Mouse (Mus musculus) heart, adult 2 months (tissue): ENCODE data around the gene Itga7.

Source experiments
- CTCF ChIP-seq: fragments of 200-600 bp; IDR thresholded peaks from 2 replicates; pipeline ENCODE4 v1.8.1; 2022; ENCODE audit warnings: antibody characterized with exemption, mild to moderate bottlenecking, moderate library complexity
- POLR2A ChIP-seq: fragments of 200-500 bp; IDR thresholded peaks from 2 replicates; pipeline ENCODE4 v1.6.1; 2011; ENCODE audit warnings: mild to moderate bottlenecking, low read depth, low read length, control low read depth; ENCODE audit not compliant: insufficient read depth

- peak; percentile 55 for TF ChIP-seq CTCF
- no peak for TF ChIP-seq POLR2A
Observed at GRCm38 (mm10) chr10:128915550-128915949, 18.1 kb upstream of the Itga7 start.
